Mouse (Mus musculus) stomach, embryonic 14.5 days (tissue): ENCODE data around the gene Chst3. TPM values are rescaled to one million over a fixed set of nuclear protein-coding genes. Genes with fewer than 3 reads are reported as not detected.

Source experiments
- microRNA-seq: library from miRNA; unstranded; fragments of <30 nt; microRNA quantifications from one replicate; pipeline ENCODE4, GENCODE M21; 2016
- polyA plus RNA-seq: library from polyadenylated mRNA; unstranded; fragments of >200 nt; fragmentation: Nextera tagmentation; extraction: Ambion mirVana; gene quantifications from 2 replicates; pipeline ENCODE4 v1.2.1, GENCODE M21; 2014

Gene Chst3
- polyA plus RNA-seq, 1 experiment from 2014 or later = 2.8 TPM

Small RNAs within 50 kb of the gene (microRNA-seq; reads per million reads assigned to microRNA genes)
- not detected for gene Gm22117

Other genes starting within 250 kb of the Chst3 start
- gene Ascc1, start 216.5 kb downstream of the Chst3 start, polyA plus RNA-seq = 44.0 and 46.6 TPM in 2 replicates
- gene Anapc16, start 216.1 kb downstream of the Chst3 start, polyA plus RNA-seq = 116 and 118 TPM in 2 replicates
- gene Spock2, start 113.0 kb downstream of the Chst3 start, polyA plus RNA-seq = 3.8 and 5.7 TPM in 2 replicates
- 106 and 108 TPM in 2 replicates for gene Psap, start 58.4 kb upstream of the Chst3 start, polyA plus RNA-seq
- gene Vsir, start 127.6 kb upstream of the Chst3 start, polyA plus RNA-seq = 4.9 and 6.8 TPM in 2 replicates
- 0.41 and 1.4 TPM in 2 replicates for gene Gm17455, start 180.5 kb upstream of the Chst3 start, polyA plus RNA-seq